Mouse (Mus musculus): ENCODE results near the gene Rarb. TPM values are rescaled to one million over a fixed set of nuclear protein-coding genes. Genes with fewer than 3 reads are reported as not detected.

Gene Rarb
- polyA plus RNA-seq, 1 experiment, result 4.4 TPM

- DNase-seq (ENCODE audit: low read depth), result no peak
These were observed 384.4 kb downstream of the Rarb start for GRCm38 (mm10) chr14:16434396-16435171.

GRCm38 (mm10) chr14:16433206-16433605 is 385.8 kb downstream of the Rarb start:
- peak; percentile 88 for DNase-seq (ENCODE audit: low read depth)

GRCm38 (mm10) chr14:16432550-16432949 is 386.4 kb downstream of the Rarb start:
- no peak for DNase-seq (ENCODE audit: low read depth)

- DNase-seq (ENCODE audit: low read depth), result no peak
These were observed 386.9 kb downstream of the Rarb start for GRCm38 (mm10) chr14:16431941-16432499.

DNA sequence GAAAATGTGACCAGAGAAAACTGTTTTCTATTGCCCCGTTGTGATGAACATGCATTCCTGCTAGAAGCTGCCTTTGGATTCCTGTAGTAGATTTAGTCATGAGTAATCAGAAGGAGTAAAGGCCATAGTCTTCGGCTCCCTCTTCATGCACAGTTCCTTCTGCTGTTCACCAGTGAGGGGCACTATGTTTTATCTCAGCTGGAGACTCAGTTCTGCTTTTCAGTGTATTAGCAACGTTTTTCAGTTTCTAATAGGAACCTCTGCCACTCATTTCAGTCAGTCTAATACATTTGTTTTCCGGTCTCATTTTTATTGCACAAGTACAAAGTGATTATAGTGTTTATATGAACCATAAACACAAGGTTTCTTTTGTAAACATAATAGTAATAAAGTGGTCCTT is 391.4 kb downstream of the Rarb start:
- DNase-seq (ENCODE audit: low read depth), result no peak

- DNase-seq (ENCODE audit: low read depth), result no peak
These were observed 404.8 kb downstream of the Rarb start for GRCm38 (mm10) chr14:16414163-16414562.

DNA sequence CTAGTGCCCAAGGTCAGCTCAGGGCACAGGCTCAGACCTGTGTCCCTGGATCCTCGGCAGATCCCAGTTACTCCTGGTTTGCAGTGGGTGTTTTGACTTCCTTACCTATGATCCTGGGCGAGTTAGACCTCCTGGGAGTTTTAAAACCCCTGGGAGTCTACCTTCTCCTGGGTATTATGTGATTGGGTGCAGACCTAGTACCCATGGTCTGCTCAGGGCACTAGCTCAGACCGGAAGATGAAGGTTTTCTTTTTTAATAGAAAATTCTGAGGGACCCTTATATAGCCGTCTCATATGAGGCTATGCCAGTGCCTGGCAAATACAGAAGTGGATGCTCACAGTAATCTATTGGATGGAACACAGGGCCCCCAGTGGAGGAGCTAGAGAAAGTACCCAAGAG is 413.8 kb downstream of the Rarb start:
- DNase-seq (ENCODE audit: low read depth), result no peak

DNA sequence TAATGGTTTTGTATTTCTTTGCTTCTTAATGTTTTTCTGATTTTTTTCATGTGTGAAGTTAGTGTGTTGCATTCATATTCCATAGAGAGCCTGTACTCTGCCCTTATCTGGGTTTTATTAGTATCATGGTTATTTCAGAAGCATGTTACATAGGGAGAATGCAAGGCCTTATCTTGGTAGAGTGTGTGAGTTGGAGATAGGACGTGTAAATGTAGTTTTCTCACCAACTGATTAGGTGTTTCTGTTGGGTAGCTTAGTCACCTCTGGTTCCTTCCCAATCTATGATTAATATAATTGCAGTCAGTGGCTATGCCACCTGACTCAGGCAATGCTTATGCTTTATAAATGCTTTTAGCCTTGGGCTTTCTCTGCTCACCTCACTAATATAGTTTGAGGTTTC is 434.2 kb downstream of the Rarb start:
- DNase-seq (ENCODE audit: low read depth), result no peak

Measured in gonadal fat pad, adult 2 months (tissue).